Mouse (Mus musculus) CH12.LX (cell line): Measurements from ENCODE around the gene Nanog. TPM values are rescaled to one million over a fixed set of nuclear protein-coding genes. Genes with fewer than 3 reads are reported as not detected.

ENCODE experiments used
- DNase-seq: peaks from one replicate; pipeline ENCODE4 v3.0.0-alpha.2; 2013; ENCODE audit errors: extremely low read depth
- H3K27ac ChIP-seq: 2 replicates; pipeline ENCODE4 v1.5.1; 2012; ENCODE audit warnings: low read depth, mild to moderate bottlenecking, control low read depth, moderate library complexity; ENCODE audit not compliant: insufficient read depth
- H3K27me3 ChIP-seq: replicated peaks from 2 replicates; pipeline ENCODE3; 2012; ENCODE audit warnings: inconsistent platforms
- H3K36me3 ChIP-seq, 2 experiments: replicated peaks in 1 of 2; 2 replicates each; pipeline versions ENCODE3 to v1.6.1; 2012; ENCODE audit warnings: inconsistent platforms in 1 of 2, low read length in 1 of 2, mild to moderate bottlenecking in 1 of 2, mixed read lengths in 1 of 2, moderate library complexity in 1 of 2; ENCODE audit not compliant: control insufficient read depth in 1 of 2, insufficient read depth in 1 of 2
- H3K4me1 ChIP-seq, 2 experiments: 2 replicates each; pipeline ENCODE4 v1.6.1; 2012; ENCODE audit warnings: inconsistent platforms in 1 of 2, moderate library complexity in 1 of 2; ENCODE audit not compliant: insufficient read depth in 2 of 2, control insufficient read depth in 1 of 2
- H3K4me2 ChIP-seq: 2 replicates; pipeline ENCODE4 v1.6.1; 2012; ENCODE audit warnings: low read depth, mild to moderate bottlenecking, control low read depth; ENCODE audit not compliant: poor library complexity, insufficient read depth, severe bottlenecking
- H3K4me3 ChIP-seq, 3 experiments: fragments of 150-350 bp in 1 of 3; sonication (generic) in 1 of 3; replicated peaks in 1 of 3; 2 replicates each; pipeline versions ENCODE3 to v1.5.1; 2011 to 2012; ENCODE audit warnings: low read depth in 2 of 3, low read length in 2 of 3, mild to moderate bottlenecking in 2 of 3, moderate library complexity in 2 of 3, control low read depth in 1 of 3, improper control_type of control experiment in 1 of 3, inconsistent platforms in 1 of 3, mixed read lengths in 1 of 3; ENCODE audit not compliant: poor library complexity in 1 of 3
- H3K79me2 ChIP-seq: replicated peaks from 2 replicates; pipeline ENCODE4 v1.6.1; 2012; ENCODE audit warnings: mild to moderate bottlenecking, moderate library complexity; ENCODE audit not compliant: control insufficient read depth, poor library complexity, insufficient read depth, severe bottlenecking; ENCODE audit errors: extremely low read depth
- H3K9ac ChIP-seq: 2 replicates; pipeline ENCODE4 v1.6.1; 2012; ENCODE audit warnings: low read depth, mild to moderate bottlenecking, control low read depth, moderate library complexity; ENCODE audit not compliant: insufficient read depth
- H3K9me3 ChIP-seq: replicated peaks from 2 replicates; pipeline ENCODE3; 2012; ENCODE audit warnings: low read length, inconsistent platforms, mixed read lengths
- BHLHE40 ChIP-seq: IDR thresholded peaks from 2 replicates; pipeline ENCODE4 v1.6.1; 2011; ENCODE audit warnings: mild to moderate bottlenecking, low read depth, low read length, improper control_type of control experiment
- CHD1 ChIP-seq: IDR thresholded peaks from 2 replicates; pipeline ENCODE4 v1.6.1; 2012; ENCODE audit warnings: low read depth, low read length, improper control_type of control experiment, inconsistent platforms
- CHD2 ChIP-seq: IDR thresholded peaks from 2 replicates; pipeline ENCODE4 v1.6.1; 2011; ENCODE audit warnings: low read length, improper control_type of control experiment
- E2F4 ChIP-seq: IDR thresholded peaks from 2 replicates; pipeline ENCODE4 v1.6.1; 2011; ENCODE audit warnings: low read depth, low read length, improper control_type of control experiment; ENCODE audit not compliant: insufficient replicate concordance
- ELF1 ChIP-seq: IDR thresholded peaks from 2 replicates; pipeline ENCODE4 v1.6.1; 2014; ENCODE audit warnings: low read depth, mild to moderate bottlenecking, inconsistent platforms, low read length, improper control_type of control experiment
- EP300 ChIP-seq: IDR thresholded peaks from 2 replicates; pipeline ENCODE4 v1.6.1; 2011; ENCODE audit warnings: low read length, improper control_type of control experiment
- ETS1 ChIP-seq: conservative IDR thresholded peaks from 2 replicates; pipeline ENCODE4 v1.6.1; 2012; ENCODE audit warnings: low read depth, mild to moderate bottlenecking, inconsistent platforms, low read length, improper control_type of control experiment, moderate library complexity
- HCFC1 ChIP-seq: IDR thresholded peaks from 2 replicates; pipeline ENCODE4 v1.6.1; 2012; ENCODE audit warnings: low read depth, mild to moderate bottlenecking, inconsistent platforms, low read length, improper control_type of control experiment
- IRF4 ChIP-seq: IDR thresholded peaks from 2 replicates; pipeline ENCODE4 v1.6.1; 2014; ENCODE audit warnings: low read depth, mild to moderate bottlenecking, inconsistent platforms, low read length, improper control_type of control experiment
- JUND ChIP-seq: conservative IDR thresholded peaks from 2 replicates; pipeline ENCODE4 v1.6.1; 2011; ENCODE audit warnings: low read depth, low read length, improper control_type of control experiment
- MEF2A ChIP-seq: IDR thresholded peaks from 2 replicates; pipeline ENCODE4 v1.6.1; 2014; ENCODE audit warnings: low read depth, mild to moderate bottlenecking, inconsistent platforms, low read length, improper control_type of control experiment, borderline replicate concordance
- MXI1 ChIP-seq: IDR thresholded peaks from 2 replicates; pipeline ENCODE4 v1.6.1; 2011; ENCODE audit warnings: mild to moderate bottlenecking, low read depth, low read length, improper control_type of control experiment
- MYC ChIP-seq: IDR thresholded peaks from 2 replicates; pipeline ENCODE4 v1.6.1; 2011; ENCODE audit warnings: low read depth, mild to moderate bottlenecking, improper control_type of control experiment, low read length
- NRF1 ChIP-seq: IDR thresholded peaks from 2 replicates; pipeline ENCODE4 v1.6.1; 2014; ENCODE audit warnings: low read depth, mild to moderate bottlenecking, inconsistent platforms, low read length, improper control_type of control experiment, moderate library complexity
- PAX5 ChIP-seq: IDR thresholded peaks from 2 replicates; pipeline ENCODE4 v1.6.1; 2012; ENCODE audit warnings: low read length, inconsistent platforms, mixed read lengths
- POLR2A ChIP-seq: IDR thresholded peaks from 2 replicates; pipeline ENCODE4 v1.6.1; 2011; ENCODE audit warnings: low read depth, mild to moderate bottlenecking, improper control_type of control experiment, low read length
- RCOR1 ChIP-seq: conservative IDR thresholded peaks from 2 replicates; pipeline ENCODE4 v1.6.1; 2012; ENCODE audit warnings: low read depth, mild to moderate bottlenecking, inconsistent platforms, low read length, improper control_type of control experiment
- SIN3A ChIP-seq: IDR thresholded peaks from 2 replicates; pipeline ENCODE4 v1.6.1; 2012; ENCODE audit warnings: low read length, improper control_type of control experiment, inconsistent platforms
- TBP ChIP-seq: conservative IDR thresholded peaks from 2 replicates; pipeline ENCODE4 v1.6.1; 2011; ENCODE audit warnings: low read depth, low read length, improper control_type of control experiment
- TCF12 ChIP-seq: IDR thresholded peaks from 2 replicates; pipeline ENCODE4 v1.6.1; 2014; ENCODE audit warnings: low read depth, mild to moderate bottlenecking, inconsistent platforms, low read length, improper control_type of control experiment
- UBTF ChIP-seq: IDR thresholded peaks from 2 replicates; pipeline ENCODE4 v1.6.1; 2012; ENCODE audit warnings: low read depth, mild to moderate bottlenecking, inconsistent platforms, low read length, improper control_type of control experiment, moderate library complexity
- USF1 ChIP-seq: IDR thresholded peaks from 2 replicates; pipeline ENCODE4 v1.6.1; 2014; ENCODE audit warnings: low read depth, mild to moderate bottlenecking, inconsistent platforms, low read length, improper control_type of control experiment
- ZC3H11A ChIP-seq: IDR thresholded peaks from 2 replicates; pipeline ENCODE4 v1.6.1; 2012; ENCODE audit warnings: low read depth, mild to moderate bottlenecking, inconsistent platforms, low read length, improper control_type of control experiment
- ZKSCAN1 ChIP-seq: IDR thresholded peaks from 2 replicates; pipeline ENCODE4 v1.6.1; 2012; ENCODE audit warnings: low read depth, inconsistent platforms, low read length, improper control_type of control experiment, borderline replicate concordance
- ZMIZ1 ChIP-seq: IDR thresholded peaks from 2 replicates; pipeline ENCODE4 v1.6.1; 2012; ENCODE audit warnings: low read depth, mild to moderate bottlenecking, inconsistent platforms, low read length, improper control_type of control experiment
- ZNF384 ChIP-seq: IDR thresholded peaks from 2 replicates; pipeline ENCODE4 v1.6.1; 2012; ENCODE audit warnings: low read depth, low read length, improper control_type of control experiment, inconsistent platforms
- dilution Hi-C: fragments of 300-500 bp; cut with MboI; formaldehyde crosslinking; loops from 2 replicates; pipeline ENCODE4 v1.14.3; 2020; ENCODE audit warnings: low sequenced_read_pairs; ENCODE audit not compliant: extremely low pct_unique_long_range_greater_than_20kb, extremely low pct_ligation_motif_present
- in situ Hi-C: fragments of 300-500 bp; cut with MboI; formaldehyde crosslinking; loops from 3 replicates; pipeline ENCODE4 v1.14.3; 2019; ENCODE audit warnings: low sequenced_read_pairs, low pct_ligation_motif_present, low pct_unique_long_range_greater_than_20kb, mixed read lengths
- polyA plus RNA-seq: library from polyadenylated mRNA; unstranded; fragments of >175 nt; gene quantifications from 2 replicates; pipeline ENCODE4 v1.2.1, GENCODE M21; 2012; ENCODE audit warnings: low read depth; ENCODE audit not compliant: insufficient read length
- total RNA-seq, 2 experiments: library from RNA; depleted of rRNA; stranded (reverse); fragments of 300-350 nt in 1 of 2; fragments of >200 nt in 1 of 2; gene quantifications; 2 replicates each; pipeline ENCODE4 v1.2.3; 2012 to 2014

The Nanog gene
- total and polyA plus RNA-seq, 3 experiments: 0.27 TPM; not detected in 2

DNA sequence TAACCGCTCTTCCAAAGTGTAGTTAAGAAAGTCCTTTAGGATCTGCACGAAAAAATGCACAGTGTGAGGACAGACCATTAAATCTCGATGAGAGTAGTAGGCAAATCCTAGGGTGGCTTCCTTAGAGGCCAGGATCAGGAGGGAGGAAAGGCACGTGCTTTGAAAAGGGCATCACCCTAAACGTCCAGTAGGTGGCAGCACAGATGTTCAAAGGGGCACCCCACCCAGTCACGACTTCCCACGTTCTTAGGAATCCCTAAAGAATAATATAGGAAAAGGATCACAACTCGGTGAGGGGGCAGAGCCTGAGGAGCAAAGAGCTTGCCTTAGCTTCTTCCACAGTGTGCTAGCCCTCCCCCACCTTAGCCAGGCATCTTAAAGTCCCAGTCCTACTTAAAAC, 32.7 kb downstream of the Nanog start (continued):
- TF ChIP-seq IRF4: peak; percentile 17; the same call in 1 of the 2 replicates
- no peak for TF ChIP-seq NRF1
- TF ChIP-seq MYC: peak; percentile 99
- TF ChIP-seq, all 38 proteins: peak for 11

GRCm38 (mm10) chr6:122741460-122742227, 34.4 kb downstream of the Nanog start:
- in situ Hi-C loops: loop anchor here (5.0 kb wide), 1 partner anchor 46 kb away; no protein-coding TSS in a partner anchor
- H3K79me2 ChIP-seq: peaks cover 6% of the 10 kb centered on the region; the same call in 1 of the 2 replicates
- no peaks in the 10 kb centered on the region for H3K9me3 ChIP-seq
- H3K36me3 ChIP-seq: peaks cover 2 to 30% of the 10 kb centered on the region in 2 experiments
- H3K4me2 ChIP-seq: peak overlapping the region; percentile 89
- dilution Hi-C loops: no loop called here
- no peaks in the 10 kb centered on the region for H3K27me3 ChIP-seq
- H3K4me3 ChIP-seq: peak overlapping the region; percentile 60 to 73 (median 72)
- DNase-seq: no peak
- peak overlapping the region; percentile 47 for H3K9ac ChIP-seq
- peak; percentile 30; the same call in 1 of the 2 replicates for TF ChIP-seq BHLHE40
- no peak for TF ChIP-seq PAX5
- TF ChIP-seq POLR2A: no peak
- no peak for TF ChIP-seq CHD2
- TF ChIP-seq SIN3A: no peak
- TF ChIP-seq ETS1: no peak
- no peak for TF ChIP-seq MXI1
- TF ChIP-seq MEF2A: 0 out of 2 replicates have a peak, but pooled peaks have one; percentile 25
- no peak for TF ChIP-seq EP300
- no peak for TF ChIP-seq IRF4
- TF ChIP-seq USF1: no peak
- TF ChIP-seq TCF12: no peak
- TF ChIP-seq, all 38 proteins: peak for 2
- Histone ChIP-seq H3K27ac (no peak overlapping the region), H3K4me1 (peaks cover 6 to 34% of the 10 kb centered on the region in 2 experiments)

GRCm38 (mm10) chr6:122742228-122742899, 35.1 kb downstream of the Nanog start:
- peak; percentile 50 for DNase-seq
- Histone ChIP-seq H3K79me2 (peaks cover 6% of the 10 kb centered on the region; the same call in 1 of the 2 replicates), H3K9me3 (no peaks in the 10 kb centered on the region), H3K36me3 (peaks cover 2 to 25% of the 10 kb centered on the region in 2 experiments), H3K4me2 (peak overlapping the region; percentile 89; the same call in 1 of the 2 replicates), H3K27me3 (no peaks in the 10 kb centered on the region), H3K9ac (peak overlapping the region; percentile 47), H3K27ac (no peak overlapping the region), H3K4me3 (peak overlapping the region; percentile 60 to 73 (median 72)), H3K4me1 (peaks cover 6 to 34% of the 10 kb centered on the region in 2 experiments)
- dilution Hi-C loops: no loop called here
- in situ Hi-C loops: loop anchor here (5.0 kb wide), 1 partner anchor 45 kb away; no protein-coding TSS in a partner anchor
- TF ChIP-seq HCFC1: 0 out of 2 replicates have a peak, but pooled peaks have one; percentile 12
- TF ChIP-seq ZKSCAN1: no peak
- peak; percentile 29; the same call in 1 of the 2 replicates for TF ChIP-seq IRF4
- no peak for TF ChIP-seq ETS1
- TF ChIP-seq ZNF384: peak; percentile 92
- no peak for TF ChIP-seq ELF1
- no peak for TF ChIP-seq UBTF
- TF ChIP-seq TCF12: 0 out of 2 replicates have a peak, but pooled peaks have one; percentile 23
- no peak for TF ChIP-seq SIN3A
- TF ChIP-seq POLR2A: peak; percentile 57; the same call in 1 of the 2 replicates
- no peak for TF ChIP-seq RCOR1
- TF ChIP-seq E2F4: no peak
- no peak for TF ChIP-seq JUND
- TF ChIP-seq ZC3H11A: no peak
- TF ChIP-seq ZMIZ1: no peak
- TF ChIP-seq MXI1: no peak
- peak; percentile 92 for TF ChIP-seq TBP
- TF ChIP-seq CHD1: no peak
